Mouse (Mus musculus) ES-Bruce4 (cell line): Measurements from ENCODE around the gene Rgs1. TPM values are rescaled to one million over a fixed set of nuclear protein-coding genes. Genes with fewer than 3 reads are reported as not detected.

Source experiments
- H3K27ac ChIP-seq: 2 replicates; pipeline ENCODE4 v1.5.1; 2012; ENCODE audit warnings: low read length, inconsistent platforms; ENCODE audit not compliant: insufficient read depth
- H3K27me3 ChIP-seq: 2 replicates; pipeline ENCODE4 v1.6.1; 2012; ENCODE audit warnings: mild to moderate bottlenecking, low read length, inconsistent platforms; ENCODE audit not compliant: control insufficient read depth, poor library complexity, insufficient read depth, severe bottlenecking
- H3K36me3 ChIP-seq: 2 replicates; pipeline ENCODE4 v1.6.1; 2012; ENCODE audit warnings: inconsistent platforms, mild to moderate bottlenecking, low read length, moderate library complexity; ENCODE audit not compliant: control insufficient read depth, poor library complexity, insufficient read depth, severe bottlenecking
- H3K4me1 ChIP-seq: one replicate; pipeline ENCODE4 v1.8.1; 2011; ENCODE audit warnings: low read length; ENCODE audit not compliant: control insufficient read depth, insufficient read depth
- H3K4me3 ChIP-seq: 2 replicates; pipeline ENCODE4 v1.5.1; 2011; ENCODE audit warnings: low read depth, mild to moderate bottlenecking, low read length
- H3K9ac ChIP-seq: 2 replicates; pipeline ENCODE4 v1.6.1; 2012; ENCODE audit warnings: low read depth, mild to moderate bottlenecking, inconsistent platforms; ENCODE audit not compliant: poor library complexity, severe bottlenecking
- H3K9me3 ChIP-seq: replicated peaks from 2 replicates; pipeline ENCODE4 v1.6.1; 2012; ENCODE audit warnings: mild to moderate bottlenecking, low read length, inconsistent platforms; ENCODE audit not compliant: control insufficient read depth, poor library complexity, insufficient read depth, severe bottlenecking
- CTCF ChIP-seq: IDR thresholded peaks from one replicate; pipeline ENCODE4 v1.8.1; 2011; ENCODE audit warnings: low read depth, low read length
- EP300 ChIP-seq: IDR thresholded peaks from 2 replicates; pipeline ENCODE4 v1.6.1; 2011; ENCODE audit warnings: low read depth, low read length; ENCODE audit not compliant: insufficient read depth
- POLR2A ChIP-seq: IDR thresholded peaks from one replicate; pipeline ENCODE4 v1.8.1; 2011; ENCODE audit warnings: low read length; ENCODE audit not compliant: insufficient read depth
- polyA plus RNA-seq: library from polyadenylated mRNA; stranded (reverse); fragments of >200 nt; gene quantifications from 2 replicates; pipeline ENCODE4 v1.2.4, GENCODE M21; 2011; ENCODE audit warnings: low read depth; ENCODE audit not compliant: missing spikeins, insufficient read depth, insufficient read length

Gene Rgs1
- polyA plus RNA-seq, 1 experiment = not detected

DNA sequence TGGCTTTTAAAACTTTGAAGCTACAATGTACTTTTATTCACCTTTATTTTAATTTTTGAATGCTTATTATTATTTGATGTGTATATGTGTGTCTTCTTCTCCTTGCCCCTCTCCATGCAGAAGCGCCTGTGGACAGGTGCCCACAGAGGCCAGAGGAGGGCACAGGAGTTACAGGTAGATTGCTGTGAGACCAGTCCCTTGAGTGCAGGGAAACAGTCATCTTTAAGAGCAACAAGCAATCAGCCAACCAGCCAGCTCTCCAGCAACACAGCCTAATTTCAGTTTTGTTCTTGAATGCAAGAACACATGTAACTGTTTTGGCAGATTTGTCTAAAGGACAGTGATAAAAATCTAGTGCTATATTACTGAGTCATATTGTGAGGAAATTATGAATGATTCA, 1.7 kb downstream of the Rgs1 start:
- Histone ChIP-seq H3K27ac (no peak overlapping the region), H3K36me3 (no peaks in the 10 kb centered on the region), H3K4me3 (no peak overlapping the region), H3K27me3 (no peaks in the 10 kb centered on the region), H3K4me1 (no peaks in the 10 kb centered on the region), H3K9ac (no peak overlapping the region), H3K9me3 (no peaks in the 10 kb centered on the region; the same call in 1 of the 2 replicates)
- TF ChIP-seq POLR2A = no peak
- TF ChIP-seq EP300 = no peak
- TF ChIP-seq CTCF = no peak

DNA sequence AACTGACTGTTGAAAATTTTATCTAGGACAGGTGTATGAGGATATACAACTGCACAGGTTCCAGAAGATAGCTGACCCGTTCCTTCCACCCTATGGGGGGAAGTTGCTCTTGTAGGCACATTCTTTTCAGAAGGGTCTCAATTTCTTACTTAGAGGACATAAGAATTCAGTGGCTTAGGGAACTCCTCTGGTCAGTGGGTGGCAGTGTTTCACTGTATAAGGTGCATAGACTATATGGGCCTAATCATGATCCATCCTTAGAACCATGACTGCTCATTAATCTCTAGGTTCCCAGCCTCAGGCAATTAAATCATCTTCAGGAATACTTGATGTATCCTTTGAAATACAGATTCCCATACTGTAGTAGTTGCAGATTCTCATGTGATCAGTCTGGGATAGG, 5.5 kb downstream of the Rgs1 start:
- TF ChIP-seq EP300 (no peak), POLR2A (no peak), CTCF (no peak)
- Histone ChIP-seq H3K9ac (no peak overlapping the region), H3K4me1 (no peaks in the 10 kb centered on the region), H3K4me3 (no peak overlapping the region), H3K9me3 (no peaks in the 10 kb centered on the region), H3K27me3 (no peaks in the 10 kb centered on the region), H3K36me3 (no peaks in the 10 kb centered on the region), H3K27ac (no peak overlapping the region)

DNA sequence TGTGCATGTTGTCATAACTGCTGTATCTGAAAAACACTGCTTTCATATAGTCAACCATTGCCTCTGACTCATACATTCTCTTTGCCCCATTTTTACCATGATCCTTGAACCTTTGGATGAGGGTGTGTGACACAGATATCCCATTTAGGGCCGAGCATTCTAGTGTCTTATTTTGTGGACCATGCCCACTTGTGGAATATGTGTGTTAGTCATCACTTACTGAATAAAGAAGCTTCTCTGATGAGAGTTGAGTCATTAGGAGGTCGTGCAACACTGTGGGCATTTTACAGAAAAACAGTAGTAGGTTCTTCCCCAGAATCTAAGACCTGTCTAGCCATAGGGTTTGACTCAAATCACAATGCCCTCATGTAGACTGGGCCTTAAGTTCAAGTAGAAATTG, 9.8 kb downstream of the Rgs1 start:
- no peaks in the 10 kb centered on the region for H3K4me1 ChIP-seq

DNA sequence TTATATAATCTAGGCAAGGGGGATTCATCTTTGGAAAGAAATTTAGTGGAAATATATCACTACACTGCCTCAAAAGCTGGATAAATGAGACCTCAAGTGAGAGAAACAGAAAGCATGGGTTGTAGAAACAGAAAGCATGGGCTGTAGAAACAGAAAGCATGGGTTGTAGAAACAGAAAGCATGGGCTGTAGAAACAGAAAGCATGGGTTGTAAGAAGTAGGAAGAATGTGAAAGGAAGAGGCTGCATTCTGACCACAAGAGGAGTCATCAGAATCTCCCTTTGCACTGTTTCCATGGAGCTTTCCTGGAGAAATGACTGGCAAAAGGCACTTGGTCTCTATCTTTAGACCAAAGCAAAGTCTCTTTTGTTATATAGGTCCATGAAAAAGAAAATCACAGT, 33.8 kb downstream of the Rgs1 start:
- H3K27ac ChIP-seq = no peak overlapping the region
- H3K9ac ChIP-seq = no peak overlapping the region
- no peaks in the 10 kb centered on the region for H3K4me1 ChIP-seq
- no peak overlapping the region for H3K4me3 ChIP-seq
- H3K9me3 ChIP-seq = no peaks in the 10 kb centered on the region
- H3K36me3 ChIP-seq = no peaks in the 10 kb centered on the region
- H3K27me3 ChIP-seq = no peaks in the 10 kb centered on the region
- TF ChIP-seq POLR2A (no peak), CTCF (no peak), EP300 (no peak)

More for the DNA sequence above, 9.8 kb downstream of the Rgs1 start:
- Histone ChIP-seq H3K36me3 (no peaks in the 10 kb centered on the region), H3K9me3 (no peaks in the 10 kb centered on the region), H3K9ac (no peak overlapping the region), H3K27me3 (no peaks in the 10 kb centered on the region), H3K4me3 (no peak overlapping the region), H3K27ac (no peak overlapping the region)
- TF ChIP-seq EP300 (no peak), POLR2A (no peak), CTCF (no peak)

DNA sequence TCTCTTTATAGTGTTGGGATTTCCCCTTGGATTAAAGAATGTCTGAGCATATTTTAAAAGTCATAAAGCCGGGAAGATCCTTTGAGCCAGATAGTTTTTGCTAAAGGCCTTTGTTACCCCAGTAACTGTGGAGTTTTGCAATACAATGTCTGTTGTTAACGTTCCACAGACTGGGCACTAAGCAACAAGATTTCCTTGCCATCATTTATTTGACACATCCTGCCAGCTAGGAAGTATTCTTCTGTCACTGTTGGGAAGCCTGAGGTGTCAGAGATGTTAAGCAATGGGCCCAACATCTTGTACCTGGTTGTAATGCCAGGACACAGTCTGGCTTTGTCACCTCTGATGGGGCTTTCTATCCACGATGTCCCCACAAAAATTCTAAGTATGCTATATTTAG, 38.1 kb downstream of the Rgs1 start:
- H3K27ac ChIP-seq = no peak overlapping the region
- no peaks in the 10 kb centered on the region for H3K9me3 ChIP-seq
- H3K4me1 ChIP-seq = no peaks in the 10 kb centered on the region
- no peak overlapping the region for H3K4me3 ChIP-seq
- TF ChIP-seq EP300 = no peak
- no peak for TF ChIP-seq CTCF
- TF ChIP-seq POLR2A = no peak
- H3K27me3 ChIP-seq = no peaks in the 10 kb centered on the region
- H3K36me3 ChIP-seq = no peaks in the 10 kb centered on the region
- no peak overlapping the region for H3K9ac ChIP-seq

DNA sequence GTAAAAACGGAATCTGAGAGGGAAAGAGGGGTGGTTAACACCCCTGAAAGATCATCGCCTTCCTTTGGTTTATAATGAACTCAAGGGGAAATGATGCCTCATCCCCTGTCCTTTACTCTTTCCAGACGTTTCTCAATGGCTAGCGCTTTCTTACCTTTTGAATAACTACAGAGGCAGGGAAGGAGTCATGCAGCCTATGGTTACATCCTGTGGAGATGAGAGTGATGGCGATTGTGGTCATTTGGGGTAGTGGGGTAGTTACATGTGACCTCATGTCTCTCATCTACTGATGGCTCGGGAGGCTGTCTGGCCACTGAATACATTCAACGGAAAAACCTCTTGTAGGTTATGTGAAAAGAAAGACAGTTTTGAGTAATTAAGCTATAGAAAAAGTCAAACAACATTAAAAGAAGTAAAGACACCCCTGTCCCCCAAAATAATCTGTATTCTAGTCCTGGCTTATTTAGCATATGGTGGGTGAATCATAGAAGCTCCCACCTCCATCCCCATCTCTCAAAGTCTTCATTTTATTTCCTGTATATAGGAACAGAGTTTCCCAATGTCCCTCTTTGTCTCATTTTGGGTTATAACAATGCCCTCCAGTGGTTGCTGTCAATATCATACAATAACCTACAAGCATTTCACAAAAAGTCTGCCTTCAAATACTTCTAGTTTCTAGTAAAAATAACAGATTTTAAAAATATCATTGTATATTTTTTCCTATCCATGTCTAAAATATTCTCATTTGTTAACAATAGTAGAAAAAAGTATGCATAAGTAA, 42.6 kb downstream of the Rgs1 start:
- H3K9me3 ChIP-seq = no peaks in the 10 kb centered on the region

More for the DNA sequence above, 42.6 kb downstream of the Rgs1 start:
- TF ChIP-seq EP300 (no peak), POLR2A (no peak), CTCF (no peak)
- Histone ChIP-seq H3K4me1 (no peaks in the 10 kb centered on the region), H3K9ac (no peak overlapping the region), H3K36me3 (no peaks in the 10 kb centered on the region), H3K27ac (no peak overlapping the region), H3K27me3 (no peaks in the 10 kb centered on the region), H3K4me3 (no peak overlapping the region)
